Mouse (Mus musculus) heart, postnatal 0 days (tissue): ENCODE results near the gene Tcf7. TPM values are rescaled to one million over a fixed set of nuclear protein-coding genes. Genes with fewer than 3 reads are reported as not detected.

Experiments used
- ATAC-seq: fragments of 200-750 bp; cut with Nextera tagmentation; 2 replicates; pipeline ENCODE4 v1.8.0; 2017; ENCODE audit warnings: low read depth, moderate number of reproducible peaks, moderate library complexity; ENCODE audit not compliant: insufficient read depth
- DNase-seq: peaks from one replicate; pipeline ENCODE4 v3.0.0-alpha.2; 2016; ENCODE audit warnings: low spot score
- H3K27ac ChIP-seq: fragments of 300-500 bp; sonication (generic); 2 replicates; pipeline ENCODE4 v1.5.1; 2014; ENCODE audit warnings: low read depth, mild to moderate bottlenecking
- H3K27me3 ChIP-seq: fragments of 300-500 bp; sonication (generic); 2 replicates; pipeline ENCODE4 v1.6.1; 2014; ENCODE audit warnings: low read length, mixed read lengths; ENCODE audit not compliant: control insufficient read depth, insufficient read depth
- H3K36me3 ChIP-seq: fragments of 300-500 bp; sonication (generic); replicated peaks from 2 replicates; pipeline ENCODE4 v1.6.1; 2014; ENCODE audit warnings: low read length, mixed read lengths; ENCODE audit not compliant: control insufficient read depth, insufficient read depth
- H3K4me1 ChIP-seq: fragments of 300-500 bp; sonication (generic); 2 replicates; pipeline ENCODE4 v1.6.1; 2014; ENCODE audit warnings: antibody characterized with exemption; ENCODE audit not compliant: control insufficient read depth, insufficient read depth
- H3K4me2 ChIP-seq: fragments of 300-500 bp; sonication (generic); 2 replicates; pipeline ENCODE4 v1.6.1; 2014; ENCODE audit warnings: low read depth, mild to moderate bottlenecking, low read length, moderate library complexity
- H3K4me3 ChIP-seq: fragments of 300-500 bp; sonication (generic); 2 replicates; pipeline ENCODE4 v1.5.1; 2014; ENCODE audit warnings: low read depth, low read length
- H3K9ac ChIP-seq: fragments of 300-500 bp; sonication (generic); replicated peaks from 2 replicates; pipeline ENCODE4 v1.6.1; 2014; ENCODE audit warnings: low read depth, low read length, mixed read lengths
- H3K9me3 ChIP-seq: fragments of 300-500 bp; sonication (generic); replicated peaks from 2 replicates; pipeline ENCODE4 v1.6.1; 2016; ENCODE audit warnings: low read length; ENCODE audit not compliant: control insufficient read depth
- CTCF ChIP-seq: IDR thresholded peaks from 2 replicates; pipeline ENCODE4 v1.5.1; 2016; ENCODE audit warnings: antibody characterized with exemption, control low read depth, low read depth
- EP300 ChIP-seq: IDR thresholded peaks from 2 replicates; pipeline ENCODE4 v1.6.1; 2016; ENCODE audit warnings: antibody characterized with exemption, low read depth
- WGBS: fragments of 180-500 bp; shearing (Covaris S2); extraction: QIAGEN DNeasy Blood & Tissue Kit; methylation state at CpG from one replicate; pipeline ENCODE4 v1.1.7; 2014; 5-methylcytosine and 5-hydroxymethylcytosine counted together
- polyA plus RNA-seq: library from polyadenylated mRNA; unstranded; fragments of >200 nt; fragmentation: Nextera tagmentation; extraction: Ambion mirVana; gene quantifications from 2 replicates; pipeline ENCODE4 v1.2.1, GENCODE M21; 2015
- total RNA-seq: library from RNA; depleted of rRNA; stranded (reverse); fragments of >200 nt; gene quantifications from 2 replicates; pipeline ENCODE4 v1.2.3, GENCODE M21; 2014; ENCODE audit warnings: low replicate concordance

Tcf7 gene
- total and polyA plus RNA-seq, 2 experiments from 2014 or later = 0.15 to 1.1 TPM

GRCm38 (mm10) chr11:52292894-52293293 lies 10.1 kb upstream of the Tcf7 start:
- H3K9ac ChIP-seq = no peak overlapping the region
- H3K27me3 ChIP-seq = no peaks in the 10 kb centered on the region
- no peaks in the 10 kb centered on the region for H3K36me3 ChIP-seq
- WGBS = 76% methylated on average over 6 of the region's 6 CpGs
- no peak overlapping the region for H3K4me3 ChIP-seq
- H3K4me1 ChIP-seq = no peaks in the 10 kb centered on the region
- no peaks in the 10 kb centered on the region for H3K9me3 ChIP-seq
- ATAC-seq (no peak), DNase-seq (no peak)
- TF ChIP-seq EP300 (no peak), CTCF (no peak)
- H3K27ac ChIP-seq = no peak overlapping the region; the same call in 1 of the 2 replicates
- no peak overlapping the region for H3K4me2 ChIP-seq

- no peaks in the 10 kb centered on the region for H3K9me3 ChIP-seq
- H3K27ac ChIP-seq = no peak overlapping the region; the same call in 1 of the 2 replicates
- no peaks in the 10 kb centered on the region for H3K27me3 ChIP-seq
- H3K9ac ChIP-seq = no peak overlapping the region
- ATAC-seq (no peak), DNase-seq (no peak)
- no peak overlapping the region for H3K4me2 ChIP-seq
- no peak for TF ChIP-seq CTCF
- no peak for TF ChIP-seq EP300
- WGBS = 63% methylated on average over 7 of the region's 7 CpGs
- H3K4me1 ChIP-seq = no peaks in the 10 kb centered on the region
- no peak overlapping the region for H3K4me3 ChIP-seq
- H3K36me3 ChIP-seq = no peaks in the 10 kb centered on the region
Observed at GRCm38 (mm10) chr11:52292346-52292745, 9.5 kb upstream of the Tcf7 start.

DNA sequence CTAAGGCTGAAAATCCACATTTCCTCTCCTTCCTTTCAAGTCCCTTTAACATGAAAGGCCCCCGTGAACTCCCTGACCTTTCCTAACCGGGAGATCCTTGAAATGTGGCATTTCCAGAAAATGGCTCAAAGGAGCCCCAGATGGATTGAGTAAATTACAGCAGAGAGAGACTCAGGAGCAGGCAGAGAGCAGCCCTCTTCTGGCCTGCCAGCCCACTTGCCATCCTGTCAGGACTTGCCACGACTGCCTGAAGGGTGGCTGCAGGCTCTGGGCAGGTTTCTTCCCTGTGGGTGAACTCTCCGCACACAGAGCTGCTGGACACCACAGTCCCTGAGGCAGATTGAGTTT lies 4.1 kb upstream of the Tcf7 start:
- Histone ChIP-seq H3K36me3 (no peaks in the 10 kb centered on the region), H3K9me3 (no peaks in the 10 kb centered on the region), H3K9ac (no peak overlapping the region), H3K4me2 (no peak overlapping the region), H3K4me3 (no peak overlapping the region), H3K4me1 (peaks cover 13% of the 10 kb centered on the region), H3K27me3 (peaks cover 21% of the 10 kb centered on the region; the same call in 1 of the 2 replicates), H3K27ac (no peak overlapping the region)
- 55% methylated on average over 4 of the region's 4 CpGs for WGBS
- ATAC-seq (no peak), DNase-seq (no peak)
- TF ChIP-seq EP300 = no peak
- TF ChIP-seq CTCF = no peak

DNA sequence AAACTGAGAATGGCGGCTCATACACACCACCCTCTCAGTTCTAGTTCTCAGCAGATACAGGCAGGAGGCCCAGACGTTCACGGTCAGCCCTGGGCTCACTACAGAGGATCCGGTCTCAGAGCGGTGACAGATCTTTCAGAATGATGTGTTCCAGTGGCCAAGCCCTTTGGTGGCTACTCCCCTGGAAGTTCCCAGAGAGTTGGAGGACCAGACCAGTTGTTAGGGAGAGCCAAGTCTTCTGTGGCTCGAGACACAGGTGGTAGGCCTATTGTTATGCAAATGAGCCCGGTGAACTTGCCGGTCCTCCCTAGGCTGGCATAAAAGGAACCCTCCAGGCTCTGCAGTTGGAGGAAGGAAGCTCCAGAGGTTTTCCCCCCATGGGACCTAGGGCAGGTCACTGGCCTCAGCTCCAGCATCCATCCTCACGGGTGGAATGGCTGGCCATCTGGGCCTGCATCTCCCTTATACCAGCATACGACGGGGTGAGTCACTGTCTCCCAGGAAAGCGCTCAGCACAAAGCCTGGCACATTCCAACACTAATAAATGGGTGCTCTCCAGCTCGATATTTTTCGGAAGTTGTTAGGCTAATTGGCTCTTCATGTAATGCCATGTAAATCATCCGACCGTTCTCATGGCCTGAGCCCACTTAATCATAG lies 3.6 kb upstream of the Tcf7 start:
- WGBS = 47% methylated on average over 16 of the region's 16 CpGs
- Histone ChIP-seq H3K36me3 (no peaks in the 10 kb centered on the region), H3K4me1 (peaks cover 13% of the 10 kb centered on the region), H3K27ac (no peak overlapping the region), H3K4me3 (no peak overlapping the region), H3K4me2 (no peak overlapping the region), H3K9me3 (no peaks in the 10 kb centered on the region), H3K27me3 (peaks cover 25% of the 10 kb centered on the region; the same call in 1 of the 2 replicates), H3K9ac (no peak overlapping the region)
- no peak for DNase-seq
- no peak for TF ChIP-seq CTCF
- no peak for TF ChIP-seq EP300
- ATAC-seq = no peak

DNA sequence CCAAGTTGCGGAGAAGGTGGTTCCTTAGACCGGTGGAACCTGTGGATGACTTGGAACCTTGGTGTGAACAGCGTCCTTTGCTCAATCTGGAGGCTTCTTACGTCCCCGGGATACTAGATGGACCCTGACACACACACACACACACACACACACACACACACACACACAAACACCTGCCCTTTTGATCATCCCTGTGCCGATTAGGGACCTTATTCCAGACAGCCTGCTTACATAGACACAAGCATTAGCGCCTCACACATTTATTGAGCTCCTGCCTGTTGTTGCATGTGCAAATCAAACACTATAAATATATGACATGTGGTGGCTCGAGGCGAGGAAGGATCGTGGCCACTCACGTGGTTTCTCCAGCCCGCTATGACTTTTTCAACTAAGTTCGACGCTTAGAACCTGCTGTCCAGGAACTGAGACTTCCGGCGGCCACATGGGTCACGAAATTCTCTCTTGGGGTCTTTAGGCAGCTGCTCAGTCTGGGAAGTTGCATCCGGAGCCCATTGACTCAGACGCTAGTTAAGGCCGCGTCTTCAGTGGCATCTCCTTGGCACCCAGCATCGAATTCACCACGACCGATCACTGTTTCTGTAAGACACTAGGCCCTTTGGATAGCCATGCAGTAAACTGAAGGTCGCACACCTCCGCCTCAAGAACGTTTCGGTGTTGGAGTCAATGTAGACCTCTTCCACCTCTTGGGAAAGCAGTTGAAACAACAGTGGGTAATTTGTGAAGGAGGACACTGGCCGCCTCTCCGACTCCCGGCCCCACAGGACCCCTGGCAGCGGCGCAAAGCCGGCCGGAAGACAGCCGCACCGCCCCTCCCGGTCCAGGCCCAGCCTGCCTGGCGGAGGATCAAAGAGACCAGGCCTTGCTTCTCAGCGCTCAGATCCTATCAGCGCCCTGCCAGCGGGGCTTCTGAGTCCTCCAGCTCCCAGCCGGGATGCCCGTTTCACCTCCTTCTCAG lies 1.1 kb upstream of the Tcf7 start:
- Histone ChIP-seq H3K9ac (no peak overlapping the region), H3K4me3 (peak overlapping the region; percentile 62), H3K4me2 (peak overlapping the region; percentile 93), H3K27me3 (peaks cover 25% of the 10 kb centered on the region; the same call in 1 of the 2 replicates), H3K4me1 (peaks cover 13% of the 10 kb centered on the region), H3K9me3 (no peaks in the 10 kb centered on the region), H3K36me3 (no peaks in the 10 kb centered on the region), H3K27ac (no peak overlapping the region)
- WGBS = 14% methylated on average over 44 of the region's 44 CpGs
- ATAC-seq (no peak), DNase-seq (peak; percentile 30)
- no peak for TF ChIP-seq CTCF
- TF ChIP-seq EP300 = no peak
